Mouse (Mus musculus) gastrocnemius, postnatal 14 days (tissue): ENCODE measurements around the gene Mtch2. TPM values are rescaled to one million over a fixed set of nuclear protein-coding genes. Genes with fewer than 3 reads are reported as not detected.
"Not testable (repeated sequence)": the region's sequence is repeated elsewhere in the genome, so short reads cannot be mapped to it uniquely, and the experiment has no call there.

ENCODE experiments used
- DNase-seq: peaks from one replicate; pipeline ENCODE4 v3.0.0; 2021; ENCODE audit warnings: mixed read lengths
- intact Hi-C: fragments of 180-260 bp; cut with DNase I; formaldehyde crosslinking; loops from one replicate; pipeline ENCODE4 v1.15.1; 2025; ENCODE audit warnings: low total_unique reads
- total RNA-seq, 2 experiments: library from RNA; stranded (reverse); gene quantifications; 2 replicates each; pipeline ENCODE4 v1.2.3; 2021

The Mtch2 gene
- total RNA-seq, 2 experiments from 2014 or later: 144 to 162 TPM

DNA sequence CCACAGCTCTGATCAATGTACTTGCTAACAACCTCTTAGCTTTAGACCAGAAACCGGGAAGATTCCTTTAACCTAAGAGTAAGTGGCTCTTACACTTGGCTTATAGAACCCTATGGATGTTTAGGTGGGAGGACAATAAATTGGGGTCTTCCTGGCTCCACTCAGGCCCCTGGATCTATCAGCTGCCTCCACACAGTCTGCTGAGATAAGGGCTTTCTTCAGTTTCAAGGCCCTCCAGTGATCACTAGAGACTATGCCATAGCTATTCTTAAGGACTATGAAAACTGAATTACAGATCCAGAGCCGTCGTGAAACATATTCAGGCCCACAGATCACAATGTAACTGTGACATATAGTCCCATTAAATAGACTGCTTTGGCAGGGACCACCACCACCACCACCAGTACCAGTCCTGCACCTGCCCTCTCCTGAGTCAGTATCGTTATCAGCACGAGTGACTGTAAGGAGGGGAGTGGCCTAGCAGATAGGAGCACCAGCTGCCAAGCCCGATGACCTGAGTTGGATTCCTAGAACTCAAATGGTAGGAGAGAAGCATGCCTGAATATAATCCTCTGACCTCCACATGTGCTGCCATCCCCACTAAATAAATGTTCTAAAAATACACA lies 46.8 kb downstream of the Mtch2 start:
- intact Hi-C loops: no loop called here

DNA sequence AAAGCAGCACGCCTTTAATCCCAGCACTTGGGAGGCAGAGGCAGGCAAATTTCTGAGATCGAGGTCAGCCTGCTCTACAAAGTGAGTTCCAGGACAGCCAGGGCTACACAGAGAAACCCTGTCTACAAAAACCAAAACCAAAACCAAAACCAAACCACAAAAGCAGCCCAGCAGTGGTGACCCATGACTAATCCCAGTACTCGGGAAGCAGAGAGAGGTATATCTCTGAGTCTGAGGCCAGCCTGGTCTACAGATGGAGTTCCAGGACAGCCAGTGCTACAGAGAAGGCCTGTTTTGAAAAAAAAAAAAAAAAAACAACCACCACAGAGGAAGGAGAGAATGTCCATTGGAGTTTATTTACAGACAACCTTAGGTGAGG lies 47.3 kb downstream of the Mtch2 start:
- DNase-seq, intact Hi-C loops: not testable (repeated sequence)

More for the DNA sequence above, 46.8 kb downstream of the Mtch2 start:
- no peak for DNase-seq

DNA sequence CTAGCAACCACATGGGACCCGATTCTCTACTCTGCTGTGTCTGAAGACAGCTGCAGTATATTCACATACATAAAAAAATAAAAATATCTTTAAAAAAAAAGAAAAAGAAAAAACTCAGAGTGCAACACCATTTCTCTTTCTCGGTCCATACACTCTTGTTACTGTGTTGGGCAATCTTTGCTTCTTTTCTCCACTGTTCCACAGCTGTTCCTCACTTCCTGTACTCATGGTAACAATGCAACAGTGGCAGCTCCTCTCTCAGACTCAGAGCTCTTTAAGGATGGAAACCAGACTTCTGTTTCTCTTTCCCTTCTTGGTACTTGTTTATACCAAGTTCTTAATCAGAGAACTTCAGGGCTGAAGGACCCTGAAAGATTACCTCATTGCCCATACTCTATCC lies 56.4 kb downstream of the Mtch2 start:
- intact Hi-C loops: loop anchor here (5.0 kb wide), 1 partner anchor 36 kb away; no protein-coding TSS in a partner anchor
- DNase-seq: no peak

DNA sequence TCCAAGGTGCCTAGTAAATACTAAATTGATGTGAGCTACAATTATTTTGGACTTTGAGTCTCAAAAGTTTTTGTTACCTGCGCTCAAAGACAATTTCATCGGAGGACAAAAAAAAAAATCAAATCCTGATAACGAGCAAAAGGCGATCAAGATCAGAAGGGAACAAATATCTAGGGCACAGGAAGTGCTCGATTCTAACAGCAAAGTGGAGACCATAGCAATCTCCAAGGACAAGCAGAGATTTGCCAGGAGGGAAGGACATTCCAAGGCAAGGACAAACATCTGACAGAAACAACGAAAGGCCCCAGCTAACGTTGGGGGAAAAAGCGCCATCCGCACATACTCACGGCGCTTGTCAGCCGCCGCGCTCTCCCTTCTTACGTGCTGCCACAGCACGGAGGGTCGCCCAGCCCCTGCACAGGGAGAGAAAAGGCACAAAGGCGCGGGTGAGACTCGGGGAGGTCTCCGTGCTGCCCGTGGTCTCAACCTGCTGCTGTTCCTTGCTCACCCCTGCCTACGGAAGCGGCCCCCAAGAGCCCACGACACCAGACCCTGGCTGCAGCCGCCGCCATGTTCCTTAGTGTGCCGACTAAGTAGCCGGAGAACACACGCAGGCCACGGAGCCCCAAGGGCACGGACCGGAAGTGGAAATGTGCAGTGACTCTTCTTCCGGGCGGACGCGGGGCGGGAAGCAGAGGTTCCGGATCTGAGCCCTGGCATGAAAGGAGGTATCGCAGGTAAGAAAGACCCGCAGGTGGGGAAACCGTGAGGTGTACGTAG lies 57.3 kb downstream of the Mtch2 start, which contains the start of the genes Kbtbd4 and Ndufs3:
Kbtbd4 (plus strand) TSS at position 665 of the 780 bp plus-strand sequence.
Ndufs3 (minus strand) TSS at position 752 of the 780 bp plus-strand sequence.
- peak; percentile 87 for DNase-seq
- intact Hi-C loops: loop anchor here (5.0 kb wide), 1 partner anchor 37 kb away; no protein-coding TSS in a partner anchor

DNA sequence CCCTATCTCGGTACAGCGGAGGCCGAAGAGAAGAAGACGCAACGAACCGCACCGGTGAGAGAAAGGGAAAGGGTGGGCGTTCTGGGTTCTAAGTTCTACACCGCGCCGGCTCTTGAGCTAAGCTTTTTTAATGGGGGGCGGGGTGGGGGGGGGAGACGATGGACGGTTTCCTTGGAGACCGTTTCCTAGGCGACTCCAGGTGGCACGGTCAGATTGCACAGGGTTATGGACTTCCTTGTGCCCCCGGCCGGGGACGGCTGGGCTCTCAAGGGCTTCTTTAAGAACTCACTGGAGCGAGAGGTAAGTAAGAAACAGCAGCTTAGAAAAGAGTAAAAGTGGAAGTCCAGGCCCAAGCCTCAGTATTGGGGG lies 57.9 kb downstream of the Mtch2 start:
- DNase-seq: no peak
- intact Hi-C loops: loop anchor here (5.0 kb wide), 1 partner anchor 38 kb away; no protein-coding TSS in a partner anchor

DNA sequence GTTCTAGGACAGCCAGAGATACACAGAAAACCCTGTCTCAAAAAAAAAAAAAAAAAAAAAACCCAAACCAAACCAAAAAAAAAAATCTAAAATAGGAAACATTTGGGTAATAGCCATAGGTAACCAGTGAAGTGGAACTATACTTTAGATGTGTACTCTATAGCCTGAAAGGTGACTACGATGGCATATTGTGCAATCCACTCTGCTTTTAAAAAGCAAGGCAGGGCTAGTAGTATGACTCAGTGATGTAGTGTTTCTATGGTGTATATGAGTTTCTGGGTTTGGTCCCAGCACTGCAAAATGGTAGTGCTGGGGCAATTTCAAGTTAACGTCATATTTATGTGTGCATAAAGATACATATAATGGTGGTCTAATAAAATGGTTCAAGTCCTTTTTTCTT lies 59.8 kb downstream of the Mtch2 start:
- intact Hi-C loops: no loop called here
- DNase-seq: no peak

DNA sequence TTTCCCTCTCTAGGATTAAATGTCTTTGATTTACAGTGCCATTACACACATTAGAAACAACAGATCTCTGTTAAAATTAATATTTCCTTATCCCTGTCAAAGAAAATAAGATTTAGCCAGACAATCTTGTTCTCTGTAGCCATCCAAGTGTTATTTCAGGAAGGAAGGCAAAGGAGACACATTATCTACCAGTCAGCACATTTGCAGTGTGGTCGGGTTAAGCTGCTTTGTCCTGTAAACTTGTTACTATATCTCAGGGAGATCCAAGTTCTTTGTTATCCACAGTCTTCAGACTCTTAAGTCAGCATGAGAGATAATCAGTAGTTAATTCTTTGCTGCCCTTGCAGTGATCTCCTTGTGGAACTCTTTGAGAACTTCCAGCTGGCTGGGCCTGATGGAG lies 63.9 kb downstream of the Mtch2 start:
- no peak for DNase-seq
- intact Hi-C loops: no loop called here

DNA sequence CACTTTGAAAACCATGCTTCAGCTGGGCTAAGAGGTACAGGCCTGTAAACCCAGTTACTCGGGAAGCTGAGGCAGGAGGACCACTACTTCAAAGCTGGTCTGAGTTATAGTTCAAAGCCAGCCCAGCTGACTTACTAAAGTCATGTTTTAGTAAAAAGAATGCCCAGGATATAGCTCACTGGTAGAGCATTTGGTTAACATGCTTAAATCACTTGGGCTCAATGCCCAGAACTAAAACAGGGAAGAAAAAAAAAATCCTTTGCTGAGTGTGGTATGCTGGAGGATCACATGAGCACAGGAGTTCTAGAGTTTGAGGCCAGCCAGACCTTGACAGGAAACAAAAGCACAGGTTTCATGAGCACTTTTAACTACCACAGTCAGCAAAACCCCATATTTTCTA lies 64.7 kb downstream of the Mtch2 start:
- intact Hi-C loops: no loop called here
- no peak for DNase-seq

DNA sequence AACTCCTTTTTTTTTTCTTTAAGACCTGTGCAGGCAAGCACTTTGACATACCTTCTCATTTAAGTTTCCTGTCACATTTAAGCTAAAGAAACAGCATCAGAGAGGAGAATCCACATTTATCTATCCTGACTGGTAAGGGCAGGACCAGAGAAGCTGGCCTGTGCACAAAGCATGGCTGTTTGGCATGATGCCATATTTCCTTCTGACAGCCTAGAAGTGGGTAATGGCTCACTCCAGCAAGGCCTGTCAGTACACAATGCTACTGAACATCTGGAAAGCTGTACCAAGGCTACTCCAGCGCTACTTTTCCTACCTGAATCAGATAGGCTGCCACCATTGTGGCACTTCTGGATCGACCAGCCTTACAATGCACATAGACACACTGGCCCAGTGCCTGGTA lies 66.7 kb downstream of the Mtch2 start:
- DNase-seq: no peak

DNA sequence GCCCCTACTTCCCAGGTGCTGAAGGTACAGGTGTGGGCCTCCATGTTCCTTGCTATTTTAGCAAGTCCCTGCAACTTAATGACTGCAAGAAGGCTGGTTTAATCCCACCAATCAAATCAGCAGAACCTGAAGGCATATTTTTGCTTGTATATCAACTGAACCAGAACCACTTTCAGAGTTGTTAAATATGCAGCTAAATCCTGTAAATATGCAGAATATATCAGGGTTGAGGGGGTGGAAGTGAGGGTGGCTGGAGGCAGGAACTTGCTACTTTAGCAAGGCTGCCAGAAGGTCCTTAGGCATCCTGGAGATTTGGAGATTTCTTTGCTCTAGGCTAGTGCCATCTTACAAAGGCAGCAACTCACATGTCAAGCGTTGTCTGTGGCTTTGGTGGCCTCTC lies 68.6 kb downstream of the Mtch2 start:
- no peak for DNase-seq
- intact Hi-C loops: no loop called here

More for the DNA sequence above, 66.7 kb downstream of the Mtch2 start:
- intact Hi-C loops: no loop called here

Other genes starting within 250 kb of the Mtch2 start
- gene Nup160, start 169.9 kb upstream of the Mtch2 start, total RNA-seq: 10 to 100 TPM; 10.3 to 11.1 TPM
- gene Fnbp4, start 101.8 kb upstream of the Mtch2 start, total RNA-seq: 10 to 100 TPM; 13.4 to 17.3 TPM
- under 1 TPM; 0.51 to 0.58 TPM for gene Agbl2, start 64.4 kb upstream of the Mtch2 start, total RNA-seq
- 1 to 10 TPM; 5.0 to 6.5 TPM for gene C1qtnf4, start 38.7 kb downstream of the Mtch2 start, total RNA-seq
- 10 to 100 TPM; 12.9 to 14.5 TPM for gene Kbtbd4, start 57.6 kb downstream of the Mtch2 start, total RNA-seq
- 100 to 1,000 TPM; 444 to 537 TPM for gene Ndufs3, start 57.7 kb downstream of the Mtch2 start, total RNA-seq
- gene Celf1, start 93.2 kb downstream of the Mtch2 start, total RNA-seq: 10 to 100 TPM; 40.7 to 44.0 TPM
- 10 to 100 TPM; 22.4 to 23.0 TPM for gene Rapsn, start 188.5 kb downstream of the Mtch2 start, total RNA-seq
- gene Psmc3, start 206.9 kb downstream of the Mtch2 start, total RNA-seq: 100 to 1,000 TPM; 279 to 288 TPM
- 10 to 100 TPM; 21.7 to 25.9 TPM for gene Slc39a13, start 223.3 kb downstream of the Mtch2 start, total RNA-seq
- 1 to 10 TPM; 1.5 to 2.1 TPM for gene Spi1, start 235.2 kb downstream of the Mtch2 start, total RNA-seq